In genomic region chr13:60674301-60674700, GRCm38 (mm10) we compare ENCODE assay signal across 13 mouse cellular contexts.
DNase-seq lines count a peak whose midpoint lies in the region; ATAC-seq and TF ChIP-seq lines count a peak whose summit lies in the region.
"Had no signal": no experiment of that assay in that cellular context is flagged by ENCODE, and none has a peak within 500 bp of the region (broad histone marks: within the 10 kb centered on the region; RNA-seq: fewer than 3 reads in every experiment).

No protein-coding gene starts in this region.

- WGBS in heart, adult 2 months: 23% methylated on average over 2 of the region's 2 CpGs
- WGBS in lung, embryonic 15.5 days: 9% methylated on average over 2 of the region's 2 CpGs
- WGBS in embryonic facial prominence, embryonic 15.5 days: 15% methylated on average over 2 of the region's 2 CpGs
- 2% methylated on average over 2 of the region's 2 CpGs for WGBS in liver, postnatal 0 days (ENCODE audit: insufficient replicate concordance)
- 58% methylated on average over 2 of the region's 2 CpGs for WGBS in forebrain, embryonic 13.5 days

- TF ChIP-seq CTCF in heart, adult 2 months (IDR thresholded peaks at IDR 0.05): no peak
- TF ChIP-seq CTCF in liver, postnatal 0 days (IDR thresholded peaks at IDR 0.05; ENCODE audit: low read depth): no peak

- intact Hi-C loops in heart, adult 2 months (cut with DNase I): loop anchor here (5.0 kb wide), 1 partner anchor 38 kb away; no protein-coding TSS in a partner anchor

- DNase-seq in heart, adult 2 months: no peak
- no peak for DNase-seq in heart, postnatal 4 days
- DNase-seq in lung, postnatal 4 days: no peak
- DNase-seq in liver, postnatal 0 days: no peak
- DNase-seq in urinary bladder, postnatal 14 days (ENCODE audit: low spot score): no peak
- DNase-seq: cerebellum, adult 18-20 months; forebrain, postnatal 0 days; gastrocnemius, postnatal 36 days; lung, postnatal 14 days had no signal

- H3K9me3 ChIP-seq in lung, embryonic 15.5 days: no peaks in the 10 kb centered on the region
- no peaks in the 10 kb centered on the region for H3K9me3 ChIP-seq in embryonic facial prominence, embryonic 15.5 days (replicated peaks)
- H3K9me3 ChIP-seq in liver, postnatal 0 days (ENCODE audit: low read length): no peaks in the 10 kb centered on the region
- H3K9me3 ChIP-seq in forebrain, embryonic 13.5 days (replicated peaks): no peaks in the 10 kb centered on the region

- no peak overlapping the region for H3K4me2 ChIP-seq in lung, embryonic 15.5 days
- H3K4me2 ChIP-seq in embryonic facial prominence, embryonic 15.5 days (replicated peaks): no peak overlapping the region
- H3K4me2 ChIP-seq in liver, postnatal 0 days (ENCODE audit: low read depth, low read length): no peak overlapping the region
- no peak overlapping the region for H3K4me2 ChIP-seq in forebrain, embryonic 13.5 days

- no peak for TF ChIP-seq EP300 in heart, adult 2 months (IDR thresholded peaks at IDR 0.05; ENCODE audit: insufficient read depth, low read depth, low read length)
- no peak for TF ChIP-seq EP300 in liver, postnatal 0 days (IDR thresholded peaks at IDR 0.05; ENCODE audit: low read depth)

- no peak overlapping the region for H3K4me3 ChIP-seq in heart, adult 2 months
- no peak overlapping the region for H3K4me3 ChIP-seq in lung, embryonic 15.5 days
- H3K4me3 ChIP-seq in embryonic facial prominence, embryonic 15.5 days (replicated peaks): no peak overlapping the region
- H3K4me3 ChIP-seq in liver, postnatal 0 days (ENCODE audit: low read depth, low read length): no peak overlapping the region
- no peak overlapping the region for H3K4me3 ChIP-seq in forebrain, embryonic 13.5 days
- H3K4me3 ChIP-seq: left cerebral cortex, adult 2 months had no signal

- peaks cover 5% of the 10 kb centered on the region; the same call in 1 of the 2 replicates for H3K79me2 ChIP-seq in heart, adult 2 months (replicated peaks; ENCODE audit: control insufficient read depth, insufficient read depth, low read length)

- peak overlapping the region; percentile 26 for H3K27ac ChIP-seq in heart, adult 2 months
- H3K27ac ChIP-seq in lung, embryonic 15.5 days: peak overlapping the region; percentile 84
- 0 out of 2 replicates have a peak overlapping the region, but pooled peaks have one; percentile 17 for H3K27ac ChIP-seq in embryonic facial prominence, embryonic 15.5 days (replicated peaks)
- H3K27ac ChIP-seq in liver, postnatal 0 days (ENCODE audit: low read depth): peak overlapping the region; percentile 69
- H3K27ac ChIP-seq in forebrain, embryonic 13.5 days: no peak overlapping the region
- H3K27ac ChIP-seq: left cerebral cortex, adult 2 months had no signal

- no peak for TF ChIP-seq POLR2A in heart, adult 2 months (IDR thresholded peaks at IDR 0.05; ENCODE audit: insufficient read depth, low read depth, low read length)

- H3K36me3 ChIP-seq in heart, adult 2 months (ENCODE audit: control insufficient read depth, insufficient read depth, low read length): peaks cover 6% of the 10 kb centered on the region
- H3K36me3 ChIP-seq in lung, embryonic 15.5 days: no peaks in the 10 kb centered on the region
- no peaks in the 10 kb centered on the region for H3K36me3 ChIP-seq in embryonic facial prominence, embryonic 15.5 days
- no peaks in the 10 kb centered on the region for H3K36me3 ChIP-seq in liver, postnatal 0 days (replicated peaks; ENCODE audit: insufficient read depth, low read length)
- H3K36me3 ChIP-seq in forebrain, embryonic 13.5 days (ENCODE audit: poor library complexity, severe bottlenecking): no peaks in the 10 kb centered on the region

- ATAC-seq in lung, embryonic 15.5 days (ENCODE audit: borderline replicate concordance, extremely low read depth, low FRiP score, low TSS enrichment): no peak
- ATAC-seq in embryonic facial prominence, embryonic 15.5 days (ENCODE audit: insufficient number of reproducible peaks, low FRiP score, low TSS enrichment, low read depth): no peak
- no peak for ATAC-seq in liver, postnatal 0 days
- no peak for ATAC-seq in forebrain, embryonic 13.5 days
- ATAC-seq: forebrain, postnatal 0 days had no signal

- H3K4me1 ChIP-seq in heart, adult 2 months (ENCODE audit: control insufficient read depth, insufficient read depth, low read length): peaks cover 17% of the 10 kb centered on the region
- H3K4me1 ChIP-seq in lung, embryonic 15.5 days: peaks cover 56% of the 10 kb centered on the region
- H3K4me1 ChIP-seq in embryonic facial prominence, embryonic 15.5 days: 0 out of 2 replicates have a peak, but pooled peaks cover 4% of the 10 kb centered on the region
- peaks cover 47% of the 10 kb centered on the region for H3K4me1 ChIP-seq in liver, postnatal 0 days (ENCODE audit: insufficient read depth)
- H3K4me1 ChIP-seq in forebrain, embryonic 13.5 days: peaks cover 8% of the 10 kb centered on the region; the same call in 1 of the 2 replicates

- H3K9ac ChIP-seq in heart, adult 2 months (ENCODE audit: low read depth, low read length): no peak overlapping the region
- no peak overlapping the region for H3K9ac ChIP-seq in lung, embryonic 15.5 days
- no peak overlapping the region for H3K9ac ChIP-seq in embryonic facial prominence, embryonic 15.5 days
- no peak overlapping the region for H3K9ac ChIP-seq in liver, postnatal 0 days (replicated peaks)
- H3K9ac ChIP-seq in forebrain, embryonic 13.5 days: no peak overlapping the region
- H3K9ac ChIP-seq: forebrain, postnatal 0 days had no signal

- no peaks in the 10 kb centered on the region for H3K27me3 ChIP-seq in heart, adult 2 months (ENCODE audit: control insufficient read depth, insufficient read depth, low read length)
- H3K27me3 ChIP-seq in lung, embryonic 15.5 days: no peaks in the 10 kb centered on the region
- H3K27me3 ChIP-seq in embryonic facial prominence, embryonic 15.5 days: no peaks in the 10 kb centered on the region
- H3K27me3 ChIP-seq in liver, postnatal 0 days (ENCODE audit: insufficient read depth, low read length): no peaks in the 10 kb centered on the region
- no peaks in the 10 kb centered on the region for H3K27me3 ChIP-seq in forebrain, embryonic 13.5 days
